Mouse (Mus musculus) CH12.LX (cell line): ENCODE results near the gene St14. TPM values are rescaled to one million over a fixed set of nuclear protein-coding genes. Genes with fewer than 3 reads are reported as not detected.
A peak's percentile ranks its signal among the peaks of the same experiment; 100 is the strongest.

Experiments
- DNase-seq: peaks from one replicate; pipeline ENCODE4 v3.0.0-alpha.2; 2013; ENCODE audit errors: extremely low read depth
- H3K27ac ChIP-seq: 2 replicates; pipeline ENCODE4 v1.5.1; 2012; ENCODE audit warnings: low read depth, mild to moderate bottlenecking, control low read depth, moderate library complexity; ENCODE audit not compliant: insufficient read depth
- H3K27me3 ChIP-seq: replicated peaks from 2 replicates; pipeline ENCODE3; 2012; ENCODE audit warnings: inconsistent platforms
- H3K36me3 ChIP-seq, 2 experiments: replicated peaks in 1 of 2; 2 replicates each; pipeline versions ENCODE3 to v1.6.1; 2012; ENCODE audit warnings: inconsistent platforms in 1 of 2, low read length in 1 of 2, mild to moderate bottlenecking in 1 of 2, mixed read lengths in 1 of 2, moderate library complexity in 1 of 2; ENCODE audit not compliant: control insufficient read depth in 1 of 2, insufficient read depth in 1 of 2
- H3K4me1 ChIP-seq, 2 experiments: 2 replicates each; pipeline ENCODE4 v1.6.1; 2012; ENCODE audit warnings: inconsistent platforms in 1 of 2, moderate library complexity in 1 of 2; ENCODE audit not compliant: insufficient read depth in 2 of 2, control insufficient read depth in 1 of 2
- H3K4me2 ChIP-seq: 2 replicates; pipeline ENCODE4 v1.6.1; 2012; ENCODE audit warnings: low read depth, mild to moderate bottlenecking, control low read depth; ENCODE audit not compliant: poor library complexity, insufficient read depth, severe bottlenecking
- H3K4me3 ChIP-seq, 3 experiments: fragments of 150-350 bp in 1 of 3; sonication (generic) in 1 of 3; replicated peaks in 1 of 3; 2 replicates each; pipeline versions ENCODE3 to v1.5.1; 2011 to 2012; ENCODE audit warnings: low read depth in 2 of 3, low read length in 2 of 3, mild to moderate bottlenecking in 2 of 3, moderate library complexity in 2 of 3, control low read depth in 1 of 3, improper control_type of control experiment in 1 of 3, inconsistent platforms in 1 of 3, mixed read lengths in 1 of 3; ENCODE audit not compliant: poor library complexity in 1 of 3
- H3K79me2 ChIP-seq: replicated peaks from 2 replicates; pipeline ENCODE4 v1.6.1; 2012; ENCODE audit warnings: mild to moderate bottlenecking, moderate library complexity; ENCODE audit not compliant: control insufficient read depth, poor library complexity, insufficient read depth, severe bottlenecking; ENCODE audit errors: extremely low read depth
- H3K9ac ChIP-seq: 2 replicates; pipeline ENCODE4 v1.6.1; 2012; ENCODE audit warnings: low read depth, mild to moderate bottlenecking, control low read depth, moderate library complexity; ENCODE audit not compliant: insufficient read depth
- H3K9me3 ChIP-seq: replicated peaks from 2 replicates; pipeline ENCODE3; 2012; ENCODE audit warnings: low read length, inconsistent platforms, mixed read lengths
- BHLHE40 ChIP-seq: IDR thresholded peaks from 2 replicates; pipeline ENCODE4 v1.6.1; 2011; ENCODE audit warnings: mild to moderate bottlenecking, low read depth, low read length, improper control_type of control experiment
- CHD1 ChIP-seq: IDR thresholded peaks from 2 replicates; pipeline ENCODE4 v1.6.1; 2012; ENCODE audit warnings: low read depth, low read length, improper control_type of control experiment, inconsistent platforms
- CHD2 ChIP-seq: IDR thresholded peaks from 2 replicates; pipeline ENCODE4 v1.6.1; 2011; ENCODE audit warnings: low read length, improper control_type of control experiment
- ELF1 ChIP-seq: IDR thresholded peaks from 2 replicates; pipeline ENCODE4 v1.6.1; 2014; ENCODE audit warnings: low read depth, mild to moderate bottlenecking, inconsistent platforms, low read length, improper control_type of control experiment
- EP300 ChIP-seq: IDR thresholded peaks from 2 replicates; pipeline ENCODE4 v1.6.1; 2011; ENCODE audit warnings: low read length, improper control_type of control experiment
- ETS1 ChIP-seq: conservative IDR thresholded peaks from 2 replicates; pipeline ENCODE4 v1.6.1; 2012; ENCODE audit warnings: low read depth, mild to moderate bottlenecking, inconsistent platforms, low read length, improper control_type of control experiment, moderate library complexity
- IRF4 ChIP-seq: IDR thresholded peaks from 2 replicates; pipeline ENCODE4 v1.6.1; 2014; ENCODE audit warnings: low read depth, mild to moderate bottlenecking, inconsistent platforms, low read length, improper control_type of control experiment
- JUN ChIP-seq: IDR thresholded peaks from 2 replicates; pipeline ENCODE4 v1.6.1; 2011; ENCODE audit warnings: low read depth, mild to moderate bottlenecking, low read length, improper control_type of control experiment, moderate library complexity; ENCODE audit not compliant: insufficient read depth
- JUND ChIP-seq: conservative IDR thresholded peaks from 2 replicates; pipeline ENCODE4 v1.6.1; 2011; ENCODE audit warnings: low read depth, low read length, improper control_type of control experiment
- MAZ ChIP-seq: IDR thresholded peaks from 2 replicates; pipeline ENCODE4 v1.6.1; 2012; ENCODE audit warnings: low read depth, mild to moderate bottlenecking, inconsistent platforms, low read length, improper control_type of control experiment, moderate library complexity
- MYC ChIP-seq: IDR thresholded peaks from 2 replicates; pipeline ENCODE4 v1.6.1; 2011; ENCODE audit warnings: low read depth, mild to moderate bottlenecking, improper control_type of control experiment, low read length
- NRF1 ChIP-seq: IDR thresholded peaks from 2 replicates; pipeline ENCODE4 v1.6.1; 2014; ENCODE audit warnings: low read depth, mild to moderate bottlenecking, inconsistent platforms, low read length, improper control_type of control experiment, moderate library complexity
- POLR2AphosphoS2 ChIP-seq: IDR thresholded peaks from 2 replicates; pipeline ENCODE4 v1.6.1; 2011; ENCODE audit warnings: low read depth, low read length, improper control_type of control experiment
- RAD21 ChIP-seq: IDR thresholded peaks from 2 replicates; pipeline ENCODE4 v1.6.1; 2011; ENCODE audit warnings: low read depth, mild to moderate bottlenecking, low read length, improper control_type of control experiment, moderate library complexity
- SIN3A ChIP-seq: IDR thresholded peaks from 2 replicates; pipeline ENCODE4 v1.6.1; 2012; ENCODE audit warnings: low read length, improper control_type of control experiment, inconsistent platforms
- TBP ChIP-seq: conservative IDR thresholded peaks from 2 replicates; pipeline ENCODE4 v1.6.1; 2011; ENCODE audit warnings: low read depth, low read length, improper control_type of control experiment
- TCF12 ChIP-seq: IDR thresholded peaks from 2 replicates; pipeline ENCODE4 v1.6.1; 2014; ENCODE audit warnings: low read depth, mild to moderate bottlenecking, inconsistent platforms, low read length, improper control_type of control experiment
- USF2 ChIP-seq: conservative IDR thresholded peaks from 2 replicates; pipeline ENCODE4 v1.6.1; 2011; ENCODE audit warnings: low read depth, low read length, improper control_type of control experiment
- ZMIZ1 ChIP-seq: IDR thresholded peaks from 2 replicates; pipeline ENCODE4 v1.6.1; 2012; ENCODE audit warnings: low read depth, mild to moderate bottlenecking, inconsistent platforms, low read length, improper control_type of control experiment
- dilution Hi-C: fragments of 300-500 bp; cut with MboI; formaldehyde crosslinking; loops from 2 replicates; pipeline ENCODE4 v1.14.3; 2020; ENCODE audit warnings: low sequenced_read_pairs; ENCODE audit not compliant: extremely low pct_unique_long_range_greater_than_20kb, extremely low pct_ligation_motif_present
- in situ Hi-C: fragments of 300-500 bp; cut with MboI; formaldehyde crosslinking; loops from 3 replicates; pipeline ENCODE4 v1.14.3; 2019; ENCODE audit warnings: low sequenced_read_pairs, low pct_ligation_motif_present, low pct_unique_long_range_greater_than_20kb, mixed read lengths
- polyA plus RNA-seq: library from polyadenylated mRNA; unstranded; fragments of >175 nt; gene quantifications from 2 replicates; pipeline ENCODE4 v1.2.1, GENCODE M21; 2012; ENCODE audit warnings: low read depth; ENCODE audit not compliant: insufficient read length
- total RNA-seq, 2 experiments: library from RNA; depleted of rRNA; stranded (reverse); fragments of 300-350 nt in 1 of 2; fragments of >200 nt in 1 of 2; gene quantifications; 2 replicates each; pipeline ENCODE4 v1.2.3; 2012 to 2014

St14 gene
- total and polyA plus RNA-seq, 3 experiments = 4.3 to 10.9 (median 8.6) TPM

- dilution Hi-C loops (no loop called here), in situ Hi-C loops (no loop called here)
- no peak for DNase-seq
- Histone ChIP-seq H3K4me3 (no peak overlapping the region), H3K79me2 (no peaks in the 10 kb centered on the region), H3K4me1 (peaks cover 16 to 41% of the 10 kb centered on the region in 2 experiments), H3K36me3 (peaks cover 0 to 2% of the 10 kb centered on the region in 2 experiments), H3K27ac (no peak overlapping the region), H3K9ac (no peak overlapping the region), H3K9me3 (no peaks in the 10 kb centered on the region), H3K4me2 (no peak overlapping the region), H3K27me3 (no peaks in the 10 kb centered on the region)
- TF ChIP-seq NRF1 = no peak
- no peak for TF ChIP-seq JUND
- no peak for TF ChIP-seq BHLHE40
- no peak for TF ChIP-seq CHD1
- TF ChIP-seq JUN = no peak
- TF ChIP-seq POLR2AphosphoS2 = no peak
- TF ChIP-seq MAZ = no peak
- no peak for TF ChIP-seq ZMIZ1
- TF ChIP-seq SIN3A = no peak
- TF ChIP-seq MYC = no peak
- TF ChIP-seq EP300 = no peak
Observed at GRCm38 (mm10) chr9:31122464-31123030, 9.1 kb downstream of the St14 start.

GRCm38 (mm10) chr9:31120533-31120915, 11.1 kb downstream of the St14 start:
- in situ Hi-C loops (no loop called here), dilution Hi-C loops (no loop called here)
- H3K4me1 ChIP-seq = peaks cover 19 to 47% of the 10 kb centered on the region in 2 experiments
- H3K27me3 ChIP-seq = no peaks in the 10 kb centered on the region
- H3K4me3 ChIP-seq = peak overlapping the region in 1 of 3 experiments; percentile 6
- TF ChIP-seq MAZ (0 out of 2 replicates have a peak, but pooled peaks have one; percentile 2), ETS1 (no peak; the same call in 1 of the 2 replicates), IRF4 (0 out of 2 replicates have a peak, but pooled peaks have one; percentile 1), SIN3A (0 out of 2 replicates have a peak, but pooled peaks have one; percentile 27), CHD2 (no peak), TCF12 (no peak), ELF1 (no peak), RAD21 (no peak), JUND (no peak), BHLHE40 (no peak), TBP (0 out of 2 replicates have a peak, but pooled peaks have one; percentile 34), USF2 (no peak)
- H3K4me2 ChIP-seq = peak overlapping the region; percentile 88
- no peak overlapping the region for H3K9ac ChIP-seq
- H3K27ac ChIP-seq = no peak overlapping the region
- H3K9me3 ChIP-seq = no peaks in the 10 kb centered on the region
- H3K79me2 ChIP-seq = no peaks in the 10 kb centered on the region
- H3K36me3 ChIP-seq = no peaks in the 10 kb centered on the region
- DNase-seq = peak; percentile 60
